Mouse (Mus musculus): ENCODE measurements at regions not wholly inside any gene's neighbourhood (a gene's known extent, or its start where the extent isn't known, plus 50 kb on each side); places are given as distances from the start of the nearest gene placed in this dataset.

DNA sequence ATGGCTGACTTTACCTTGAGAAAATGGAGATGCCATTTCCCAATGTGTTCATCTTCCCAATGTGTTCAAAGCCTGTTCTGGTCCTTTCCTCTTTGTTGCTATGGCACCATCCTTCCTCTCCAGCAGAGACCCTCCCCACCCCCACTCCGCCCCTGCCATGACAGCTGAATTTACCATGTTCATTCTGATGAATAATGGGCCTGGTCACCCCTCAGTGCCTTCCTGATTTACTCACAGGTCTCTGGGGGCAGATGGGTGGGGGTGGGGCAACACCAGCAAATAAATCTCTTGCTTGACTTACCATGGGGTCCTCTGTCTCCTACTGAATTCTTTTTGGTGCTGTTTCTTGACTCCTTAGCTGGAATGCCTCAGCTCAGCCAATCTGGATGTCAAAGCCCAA, 170.9 kb upstream of the Fbxl4 start:
- TF ChIP-seq CTCF (IDR thresholded peaks at IDR 0.05; ENCODE audit: low read depth) (no peak), EP300 (optimal IDR thresholded peaks at IDR 0.05) (no peak)
